Mouse (Mus musculus): ENCODE measurements around the gene Mus81.

Gene Mus81

DNA sequence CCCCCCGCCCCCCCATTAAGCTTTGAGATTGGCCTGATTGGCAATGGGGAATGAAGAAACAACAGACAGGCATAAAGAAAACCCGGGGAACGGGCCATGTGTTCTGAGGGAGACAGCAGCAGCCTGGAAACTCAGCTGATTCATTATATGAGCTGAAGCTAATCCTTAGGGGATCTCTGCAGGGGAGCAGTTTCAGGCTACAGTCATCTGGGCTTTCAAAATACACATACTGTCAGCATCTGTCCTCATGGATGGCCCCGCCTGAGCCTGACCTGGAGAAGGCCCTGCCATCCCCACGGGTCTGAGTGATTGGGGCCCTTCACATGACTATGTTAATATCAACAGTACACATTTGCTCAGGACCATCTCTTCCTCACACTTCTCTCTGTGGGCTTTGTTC, 16.4 kb downstream of the Mus81 start:
- DNase-seq (ENCODE audit: low read depth in 2 of 2, low spot score in 2 of 2), result no peak

DNA sequence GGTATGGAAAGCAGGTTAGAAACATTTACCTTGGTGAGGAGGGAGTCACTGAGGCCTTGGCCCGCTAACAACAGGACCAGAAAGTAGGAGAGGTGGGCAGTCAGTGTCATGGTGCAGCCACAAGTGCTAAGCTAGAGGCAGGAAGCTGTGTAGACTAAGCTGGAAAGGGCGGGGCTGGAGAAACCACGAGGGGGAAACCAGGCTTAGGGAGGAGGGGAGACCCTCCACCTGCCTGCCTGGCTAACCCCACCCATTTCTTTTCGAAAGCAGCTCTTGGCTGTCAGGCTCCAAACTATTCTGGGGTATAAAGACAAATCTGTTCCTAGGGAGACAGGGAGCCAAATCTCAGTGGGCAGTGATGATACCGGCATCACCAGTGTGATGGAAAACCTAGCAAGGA, 19.8 kb downstream of the Mus81 start, which contains the start of gene Ctsw:
TSS of gene Ctsw (minus strand) at position 134 of the 400 bp plus-strand sequence.
- peak; percentile 49 to 63 for DNase-seq (ENCODE audit: low read depth in 2 of 2, low spot score in 2 of 2)

DNA sequence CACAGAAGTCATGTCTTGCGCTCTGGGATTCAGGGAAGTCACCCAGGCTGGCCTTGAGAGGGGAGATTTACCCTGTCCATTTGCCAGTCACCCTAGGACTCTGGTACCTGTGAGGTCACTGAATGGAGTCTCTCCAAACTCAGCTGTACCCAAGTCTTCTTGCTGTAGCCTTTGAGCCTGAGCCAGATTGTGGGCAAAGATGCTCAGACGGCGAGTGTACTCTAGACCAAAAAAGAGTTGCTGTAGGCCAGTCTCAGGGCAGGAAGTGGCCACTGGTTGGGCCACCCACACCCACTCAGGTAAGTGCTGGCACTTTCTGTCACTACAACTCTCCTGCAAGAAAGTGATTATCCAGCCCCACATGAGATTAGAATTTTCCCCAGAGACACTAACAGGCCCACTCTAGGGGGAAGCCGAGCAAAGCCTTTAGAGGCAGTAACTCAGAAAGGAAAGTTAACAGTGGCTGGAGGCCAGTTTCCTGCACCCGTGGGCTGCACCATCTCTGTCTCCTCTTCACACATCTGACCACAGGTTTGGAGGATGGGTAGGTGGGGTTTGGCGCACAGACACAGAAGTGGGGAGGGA, 21.2 kb downstream of the Mus81 start:
- no peak for DNase-seq (ENCODE audit: low read depth in 2 of 2, low spot score in 2 of 2)

DNA sequence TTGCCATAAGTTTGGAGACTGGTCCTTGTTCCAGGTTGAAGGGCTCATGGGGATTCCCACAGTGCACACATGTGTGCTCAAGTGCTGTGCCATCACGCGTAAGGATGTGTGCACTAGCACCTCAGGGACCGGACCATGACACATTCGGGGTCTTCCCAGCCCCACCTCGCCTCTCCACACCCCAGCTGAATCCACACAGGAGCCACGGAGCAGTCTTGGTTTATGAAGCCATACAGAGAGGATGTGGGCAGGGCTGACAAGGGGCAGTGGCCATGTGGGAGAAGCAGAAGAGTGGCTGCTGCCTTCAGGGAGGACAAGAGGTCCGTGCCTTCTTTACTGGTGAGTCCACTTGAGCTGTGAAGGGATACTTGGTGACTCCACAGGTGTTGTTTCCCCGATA, 23.2 kb downstream of the Mus81 start:
- DNase-seq (ENCODE audit: low read depth in 2 of 2, low spot score in 2 of 2), result no peak

DNA sequence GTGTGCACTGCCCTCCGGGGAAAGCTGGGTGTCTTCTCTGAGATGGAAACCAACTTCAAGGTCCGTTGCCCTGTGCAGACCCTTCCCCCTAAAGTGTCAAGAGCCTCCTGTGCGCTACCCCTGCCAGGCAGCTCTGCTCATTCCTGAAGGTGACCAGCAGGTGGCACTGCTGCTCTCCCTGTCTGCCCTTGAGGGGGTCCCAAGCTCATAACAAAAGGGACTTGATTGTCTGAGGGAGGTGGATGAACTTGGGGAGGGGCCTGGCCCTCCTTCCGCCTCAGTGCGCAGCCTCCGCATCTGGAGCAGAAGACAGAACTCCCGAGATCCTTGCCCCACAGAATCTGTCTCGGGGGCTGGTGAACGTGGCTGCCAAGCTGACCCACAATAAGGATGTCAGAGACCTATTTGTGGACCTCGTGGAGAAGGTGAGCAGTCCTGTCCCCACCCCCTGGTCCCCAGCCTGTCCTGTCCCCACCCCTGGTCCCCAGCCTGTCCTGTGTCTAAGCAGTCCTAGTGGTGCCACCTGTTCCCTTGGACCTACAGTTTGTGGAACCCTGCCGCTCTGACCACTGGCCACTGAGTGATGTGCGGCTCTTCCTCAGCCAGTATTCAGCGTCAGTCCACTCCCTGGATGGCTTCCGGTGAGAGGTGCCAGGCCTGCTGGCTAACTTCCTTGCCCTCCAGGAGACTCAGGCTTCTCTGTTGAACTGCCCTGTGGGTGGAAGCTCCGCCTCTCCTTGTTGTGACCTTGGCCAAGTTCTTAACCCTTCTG, 24.2 kb downstream of the Mus81 start:
- DNase-seq (ENCODE audit: low read depth in 2 of 2, low spot score in 2 of 2), result peak; percentile 49 to 65

DNA sequence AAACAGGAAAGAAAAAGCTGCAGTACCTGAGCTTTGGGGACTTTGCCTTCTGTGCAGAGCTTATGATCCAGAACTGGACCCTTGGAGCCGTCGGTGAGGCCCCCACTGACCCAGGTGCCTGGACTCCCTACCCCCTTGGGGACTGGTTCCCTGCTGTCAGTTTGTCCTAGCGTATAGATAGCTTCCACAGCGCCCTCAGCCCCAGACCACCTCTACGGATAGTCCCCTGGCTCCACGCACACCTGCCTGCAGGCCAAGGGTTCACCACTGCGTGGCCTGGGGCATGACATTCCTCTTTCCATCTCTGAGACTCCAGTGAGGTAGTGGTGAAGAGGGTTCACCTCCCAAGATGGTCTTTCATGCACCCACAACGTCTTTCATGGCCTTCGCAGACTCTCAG, 25.0 kb downstream of the Mus81 start:
- DNase-seq (ENCODE audit: low read depth in 2 of 2, low spot score in 2 of 2), result no peak

DNA sequence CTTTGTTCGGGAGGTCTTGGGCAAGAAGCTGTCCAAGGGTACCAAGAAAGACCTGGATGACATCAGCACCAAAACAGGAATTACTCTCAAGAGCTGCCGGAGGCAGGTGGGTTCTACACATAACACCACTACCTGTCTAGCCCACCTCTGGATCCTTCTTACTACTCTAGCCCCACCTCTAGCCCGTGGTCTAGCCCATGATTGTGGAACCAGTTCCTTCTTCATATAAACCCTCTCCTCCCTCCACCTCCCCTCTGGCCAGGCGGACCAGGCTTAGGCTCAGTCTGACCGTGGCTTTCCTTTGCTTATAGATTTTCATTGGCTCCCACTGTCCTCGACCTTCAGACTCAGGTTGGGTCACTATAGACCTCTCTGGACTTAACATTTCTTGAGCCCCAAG, 26.8 kb downstream of the Mus81 start:
- DNase-seq (ENCODE audit: low read depth in 2 of 2, low spot score in 2 of 2), result no peak

DNA sequence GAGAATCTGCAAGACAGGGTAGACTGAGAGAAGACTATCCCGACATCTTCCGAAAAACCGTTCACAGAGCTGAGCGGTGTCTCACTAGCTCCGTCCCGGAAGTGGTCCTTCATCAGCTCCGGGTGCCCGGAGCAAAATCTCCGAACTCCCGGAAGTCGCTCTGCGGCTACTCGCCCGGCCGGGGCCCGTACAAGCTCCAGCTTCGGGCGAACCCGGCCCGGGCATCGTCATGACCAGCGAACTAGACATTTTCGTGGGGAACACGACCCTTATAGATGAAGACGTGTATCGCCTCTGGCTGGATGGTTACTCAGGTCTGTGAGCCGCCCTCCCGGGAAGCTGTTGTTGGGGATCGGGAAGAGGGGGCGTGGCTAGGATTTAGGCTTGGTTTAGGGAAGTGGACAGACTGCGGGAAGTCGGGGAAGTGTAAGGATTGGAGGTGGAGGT, 27.7 kb downstream of the Mus81 start, which contains the start of gene Fibp:
TSS of gene Fibp (plus strand) at position 151 of the 447 bp plus-strand sequence.
- peak; percentile 75 to 84 for DNase-seq (ENCODE audit: low read depth in 2 of 2, low spot score in 2 of 2)

DNA sequence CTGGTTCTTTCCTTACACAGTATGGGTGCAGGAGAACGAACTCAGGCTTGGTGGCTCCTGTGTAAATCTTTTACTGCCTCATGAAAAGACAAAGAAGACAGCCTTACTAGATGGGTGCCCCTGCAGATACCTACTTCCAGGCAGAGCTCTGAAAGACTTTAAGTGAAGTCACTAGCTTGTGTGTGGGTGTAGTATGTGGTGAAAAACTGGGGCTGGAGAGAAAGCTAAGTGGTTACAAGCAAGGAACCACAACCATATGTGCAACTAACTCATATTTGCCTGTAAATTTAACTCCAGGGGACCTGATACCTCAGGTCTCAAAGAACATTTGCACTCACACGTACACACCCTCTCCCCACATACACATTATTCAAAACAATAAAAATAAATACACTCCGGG, 28.3 kb downstream of the Mus81 start:
- DNase-seq (ENCODE audit: low read depth in 2 of 2, low spot score in 2 of 2), result no peak

DNA sequence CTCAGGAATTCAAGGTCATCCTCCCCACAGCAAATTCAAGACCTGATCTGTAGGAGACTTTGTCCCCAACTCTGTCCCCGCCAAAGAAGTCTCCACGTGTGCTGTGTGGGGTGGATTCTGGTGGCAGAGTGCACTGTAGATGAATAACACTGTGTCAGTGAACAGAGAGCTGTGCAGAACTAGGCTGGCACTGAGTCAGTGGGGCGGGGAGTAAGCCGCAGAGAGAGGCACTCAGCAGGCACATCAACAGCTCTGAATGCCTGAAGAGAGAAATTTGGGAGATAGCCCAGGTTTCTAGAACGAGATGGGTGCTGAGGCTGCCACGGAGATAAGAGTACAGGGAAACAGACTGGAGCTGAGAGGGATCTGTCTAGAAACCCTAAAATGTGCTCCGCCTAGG, 29.2 kb downstream of the Mus81 start:
- no peak for DNase-seq (ENCODE audit: low read depth in 2 of 2, low spot score in 2 of 2)

DNA sequence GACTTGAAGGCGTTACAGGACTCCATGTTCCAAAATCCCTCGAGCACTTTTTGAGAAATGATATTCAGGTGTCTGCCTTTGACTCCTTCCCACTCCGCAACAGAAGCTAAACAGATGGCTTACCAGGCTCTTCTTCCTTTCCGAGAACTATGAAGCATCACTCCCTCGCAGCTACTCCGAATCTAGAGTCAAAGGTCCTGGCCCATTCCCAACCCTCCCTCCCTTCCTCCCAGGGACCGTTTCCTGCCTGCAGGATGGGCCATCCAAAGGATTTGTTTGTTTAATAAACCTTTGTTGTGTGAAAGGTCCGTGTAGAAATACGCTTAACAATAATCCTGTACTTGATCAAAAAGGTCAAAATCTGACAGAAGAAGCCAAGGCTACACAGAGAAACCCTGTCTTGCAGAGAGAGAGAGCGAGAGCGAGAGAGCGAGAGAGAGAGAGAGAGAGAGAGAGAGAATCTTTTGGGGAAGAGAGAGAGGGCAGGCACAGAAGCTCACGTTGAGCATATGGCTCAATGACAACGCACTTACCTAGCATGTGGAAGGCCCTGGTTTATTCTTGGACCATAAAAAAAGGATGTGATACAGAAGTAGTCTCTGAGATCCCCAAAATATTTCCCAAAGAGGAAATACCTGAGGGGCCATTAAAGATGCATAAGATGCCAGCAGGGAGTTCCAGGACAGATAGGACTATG, 30.3 kb downstream of the Mus81 start, which contains the start of gene Ccdc85b:
TSS of gene Ccdc85b (minus strand) at position 149 of the 697 bp plus-strand sequence.
- no peak for DNase-seq (ENCODE audit: low read depth in 2 of 2, low spot score in 2 of 2)

DNA sequence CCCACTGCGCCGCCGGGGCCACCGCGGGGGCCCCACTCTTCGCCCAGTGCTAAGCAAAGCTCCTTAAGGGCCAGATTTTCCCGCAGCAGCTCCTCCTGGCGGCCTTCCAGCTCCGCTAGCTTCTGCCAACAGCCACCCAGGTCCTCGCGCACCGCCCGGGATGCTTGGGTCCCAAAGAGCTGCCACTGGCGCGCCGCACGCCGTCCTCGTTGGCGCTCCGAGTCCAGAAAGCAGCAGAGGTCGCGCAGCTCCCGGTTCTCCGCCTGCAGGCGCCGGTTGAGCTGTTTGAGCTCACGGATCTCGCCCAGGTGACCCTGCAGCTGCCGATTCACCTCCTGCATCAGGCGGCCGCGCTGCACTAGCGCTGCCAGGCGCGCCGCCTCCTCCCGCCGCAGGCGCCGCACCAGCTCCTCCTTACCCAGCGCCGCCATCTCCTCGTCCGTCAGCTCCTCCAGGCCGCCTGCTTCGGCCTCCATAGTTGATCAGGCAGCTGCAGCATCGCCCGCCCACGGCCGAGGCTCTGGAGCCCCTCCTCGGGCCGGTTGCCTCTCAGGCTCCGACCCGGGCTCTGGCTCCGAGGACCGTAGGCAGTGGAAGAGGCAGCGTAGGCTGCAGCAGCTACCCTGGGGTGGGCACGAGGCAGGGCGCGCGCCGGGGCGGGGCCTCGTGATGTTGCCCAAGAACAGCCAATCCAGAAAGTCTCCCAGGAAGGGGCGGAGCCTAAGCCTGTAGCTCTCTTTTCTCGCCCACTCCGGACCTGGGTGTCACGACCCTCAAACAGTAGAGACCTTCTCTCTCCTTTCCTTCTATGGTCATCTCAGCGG, 31.1 kb downstream of the Mus81 start:
- peak; percentile 77 to 91 for DNase-seq (ENCODE audit: low read depth in 2 of 2, low spot score in 2 of 2)

DNA sequence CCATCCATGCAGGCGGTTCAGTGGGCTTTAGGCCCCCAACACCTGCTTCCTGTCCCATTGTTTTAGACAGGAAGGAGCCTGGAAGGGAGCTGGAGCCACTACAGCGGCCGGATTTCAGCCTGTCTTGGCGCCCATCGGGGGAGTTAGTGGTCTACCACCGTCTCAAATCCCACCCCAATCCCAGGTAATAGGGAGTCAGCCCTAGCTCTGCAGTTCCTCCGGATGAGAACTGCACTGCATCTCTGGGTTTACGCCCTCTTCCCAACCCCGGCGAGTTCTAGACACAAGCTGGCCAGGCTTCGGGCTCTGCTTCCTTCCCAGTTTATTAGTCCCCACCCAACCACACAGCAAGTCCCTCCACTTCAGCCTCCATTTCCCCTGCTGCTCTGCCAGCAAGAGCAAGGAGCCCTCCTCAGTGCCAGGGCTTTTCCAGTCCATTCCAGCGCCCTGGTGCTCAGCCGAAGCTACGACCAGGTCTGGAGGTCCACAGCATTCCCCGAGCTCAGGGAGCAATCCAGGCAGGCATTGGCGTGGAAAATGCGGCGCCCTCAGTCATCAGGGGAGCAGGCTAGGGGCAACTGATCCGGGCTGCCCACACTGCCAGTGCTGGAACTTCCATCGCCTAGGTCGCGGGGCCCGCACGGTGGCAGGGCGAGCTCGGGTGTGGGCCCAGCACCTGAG, 31.8 kb downstream of the Mus81 start:
- DNase-seq (ENCODE audit: low read depth in 2 of 2, low spot score in 2 of 2), result no peak

DNA sequence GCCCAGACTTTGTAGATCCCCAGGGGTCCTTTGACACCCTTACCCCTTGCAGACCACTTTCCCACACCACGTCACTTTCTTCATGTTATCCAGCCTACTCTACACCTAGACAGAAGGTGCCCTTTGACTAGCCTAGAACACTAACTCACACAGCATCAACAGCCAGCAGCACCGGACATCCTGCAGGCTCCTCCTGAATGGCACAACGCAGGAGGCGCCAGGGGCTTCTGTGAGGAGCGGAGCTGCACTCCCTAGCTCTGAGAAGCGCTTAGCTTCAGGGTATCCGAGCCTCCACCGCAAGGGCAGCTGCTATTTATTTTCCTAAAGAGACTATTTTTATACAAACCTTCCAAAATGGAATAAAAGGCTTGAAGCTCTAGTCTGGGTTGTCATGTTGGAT, 32.6 kb downstream of the Mus81 start:
- no peak for DNase-seq (ENCODE audit: low read depth in 2 of 2, low spot score in 2 of 2)

DNA sequence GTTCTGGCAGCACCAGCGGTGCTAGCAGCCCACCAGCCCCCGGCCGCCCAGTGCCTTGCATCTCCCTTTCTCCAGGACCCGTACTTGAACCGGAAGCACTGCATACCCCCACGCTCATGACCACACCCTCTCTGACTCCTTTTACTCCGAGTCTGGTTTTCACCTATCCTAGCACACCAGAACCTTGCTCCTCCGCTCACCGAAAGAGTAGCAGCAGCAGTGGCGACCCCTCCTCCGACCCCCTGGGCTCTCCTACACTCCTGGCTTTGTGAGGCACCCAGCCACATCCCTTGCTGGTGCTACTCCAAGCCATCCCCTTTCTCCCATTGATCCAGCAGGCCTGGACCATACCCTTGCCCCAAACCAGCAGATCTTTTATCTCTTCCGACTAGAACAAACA, 33.2 kb downstream of the Mus81 start:
- DNase-seq (ENCODE audit: low read depth in 2 of 2, low spot score in 2 of 2), result no peak

DNA sequence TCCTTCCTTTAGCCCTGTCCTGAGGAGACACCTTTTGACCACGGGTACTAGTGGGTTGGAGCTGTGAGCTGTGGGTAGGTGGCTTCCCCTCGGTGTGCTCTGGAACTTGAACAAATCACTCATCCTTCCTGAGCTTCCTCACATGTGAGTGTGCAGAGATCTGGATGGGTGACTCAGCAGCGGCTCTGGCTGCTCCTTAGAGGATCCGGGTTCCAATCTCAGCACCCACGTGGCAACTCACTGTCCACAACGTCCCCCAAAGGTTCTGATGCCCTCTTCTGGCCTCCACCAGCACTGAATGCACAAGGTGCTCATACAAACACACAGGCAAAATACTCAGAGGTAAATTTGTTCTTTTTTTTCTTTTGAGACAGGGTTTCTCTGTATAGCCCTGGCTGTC, 36.4 kb downstream of the Mus81 start:
- DNase-seq (ENCODE audit: low read depth in 2 of 2, low spot score in 2 of 2), result no peak

DNA sequence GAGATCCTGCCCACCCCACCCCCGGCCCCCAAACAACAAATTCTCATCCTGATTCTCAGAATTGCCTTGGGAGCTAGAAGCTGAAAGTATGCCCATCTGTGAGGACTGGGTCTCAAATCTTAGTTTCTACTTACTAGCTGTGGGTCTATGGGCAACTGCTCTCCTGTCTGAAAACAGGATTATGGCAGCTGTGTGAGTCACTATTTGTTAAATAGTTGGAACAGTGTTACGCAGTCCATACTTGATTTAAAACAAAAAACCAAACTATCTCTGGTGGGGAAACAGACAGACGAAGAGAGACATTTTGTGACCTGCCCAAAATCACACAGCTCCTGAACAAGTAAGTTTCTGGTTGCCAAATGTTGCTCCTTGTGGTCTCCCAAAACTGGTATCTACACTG, 38.5 kb downstream of the Mus81 start:
- no peak for DNase-seq (ENCODE audit: low read depth in 2 of 2, low spot score in 2 of 2)

DNA sequence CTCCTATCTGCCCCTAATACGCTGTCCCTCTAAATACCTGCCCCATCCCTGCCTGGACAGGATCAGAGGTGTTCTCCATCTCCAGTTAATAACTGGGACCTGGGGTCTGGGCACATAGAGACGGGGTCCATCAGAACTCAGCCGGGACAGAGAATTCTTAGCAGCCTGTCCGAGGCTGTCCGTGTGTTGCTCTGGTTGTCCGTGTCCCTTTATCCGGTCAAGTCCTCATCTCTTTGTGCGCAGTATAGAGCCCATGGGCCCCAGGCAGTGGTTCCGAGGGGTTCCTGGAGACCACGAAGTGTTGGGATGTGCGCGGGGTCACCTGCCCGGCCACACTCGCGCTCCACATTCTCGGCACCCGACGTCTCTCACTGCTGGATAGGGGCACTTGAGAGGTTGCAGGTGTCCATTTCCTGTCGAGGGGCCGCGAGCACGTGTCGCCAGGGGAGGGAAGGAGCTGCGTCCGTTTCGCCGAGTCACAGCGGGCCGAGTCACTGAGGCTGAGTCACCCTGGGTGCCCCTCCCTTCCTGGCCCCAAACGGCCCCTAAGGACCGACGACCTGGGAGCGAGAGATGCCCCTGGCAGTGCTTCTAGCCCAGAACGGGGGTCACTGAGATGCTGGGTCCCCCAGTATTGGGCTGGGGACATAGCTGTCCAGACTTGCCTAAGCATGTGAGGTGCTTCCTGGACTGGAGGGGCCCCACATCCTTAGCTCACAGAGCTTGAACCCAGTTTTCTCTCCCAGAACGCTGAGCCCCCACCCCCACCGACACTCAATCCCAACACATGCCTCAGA, 39.6 kb downstream of the Mus81 start:
- no peak for DNase-seq (ENCODE audit: low read depth in 2 of 2, low spot score in 2 of 2)

DNA sequence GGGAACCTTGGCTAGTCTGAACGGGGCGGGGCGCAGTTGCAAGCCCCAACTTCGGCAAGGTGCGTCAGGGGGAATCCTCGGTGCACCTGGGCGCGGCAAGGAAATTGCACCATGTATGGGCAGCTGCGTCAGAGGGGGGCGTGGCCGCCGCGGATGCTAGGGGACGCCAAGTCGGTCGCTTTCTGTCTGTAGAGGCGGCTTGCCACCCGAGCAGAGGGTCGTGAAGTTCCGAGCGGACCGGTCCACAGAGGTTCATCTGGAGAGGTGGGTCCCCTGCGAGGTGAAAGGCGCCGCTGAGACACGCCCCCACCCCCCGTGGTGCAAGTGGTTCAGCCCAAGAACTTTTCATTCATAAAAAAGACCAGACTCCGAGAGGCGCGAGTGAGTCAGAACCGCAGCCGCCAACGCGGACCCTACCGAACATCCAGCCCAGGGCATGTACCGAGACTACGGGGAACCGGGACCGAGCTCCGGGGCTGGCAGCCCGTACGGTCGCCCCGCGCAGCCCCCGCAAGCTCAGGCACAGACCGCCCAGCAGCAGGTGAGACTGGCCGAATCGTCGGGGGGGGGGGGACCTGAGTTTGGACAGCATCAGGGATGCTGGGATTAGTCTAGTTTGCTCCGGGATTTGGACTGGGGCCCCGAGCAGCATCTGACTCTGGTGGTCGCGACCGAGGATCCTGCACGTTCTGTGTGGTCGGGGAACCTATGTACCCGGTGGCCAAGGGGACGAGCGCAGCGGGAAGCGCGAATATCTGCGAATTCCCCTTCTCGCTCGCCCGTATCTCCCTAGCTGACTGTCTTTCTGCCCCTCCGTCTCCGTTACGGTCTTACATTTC, 40.5 kb downstream of the Mus81 start, which contains the start of gene Fosl1:
TSS of gene Fosl1 (plus strand) at position 33 of the 839 bp plus-strand sequence.
- DNase-seq (ENCODE audit: low read depth in 2 of 2, low spot score in 2 of 2), result peak; percentile 68 to 82
